Mouse (Mus musculus): ENCODE measurements around the gene Tars2.

Gene Tars2

DNA sequence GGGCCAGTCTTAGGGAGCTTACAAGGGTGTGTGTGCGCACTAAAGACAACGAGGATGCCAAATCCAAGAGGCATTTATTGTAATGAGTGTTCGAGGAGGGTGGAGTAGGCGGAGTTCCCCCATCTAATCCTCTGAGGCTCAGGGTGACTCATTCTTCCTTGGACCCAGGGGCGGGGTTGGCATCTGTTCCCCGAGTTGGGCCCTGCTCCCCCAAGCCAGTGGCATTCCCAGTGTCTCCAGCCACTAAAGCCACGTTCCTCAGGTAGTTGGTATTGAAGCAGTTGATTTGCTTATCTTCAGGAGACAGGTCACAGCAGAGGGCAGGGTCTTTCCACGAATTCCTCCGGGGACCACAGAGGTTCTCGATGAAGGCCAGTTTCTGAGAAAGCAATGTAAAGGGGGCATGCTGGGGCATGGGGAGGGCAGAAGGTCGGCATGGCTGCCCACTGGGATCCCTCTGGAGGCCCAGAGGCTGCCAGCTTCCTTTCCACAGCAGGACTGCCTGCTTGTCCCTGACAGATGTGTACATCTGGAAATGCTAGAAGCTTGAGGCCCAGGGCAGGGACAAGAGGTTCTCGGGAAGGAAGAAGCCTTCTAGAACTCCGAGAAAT, 25.8 kb downstream of the Tars2 start:
- peak; percentile 79 for DNase-seq (ENCODE audit: low read depth)

DNA sequence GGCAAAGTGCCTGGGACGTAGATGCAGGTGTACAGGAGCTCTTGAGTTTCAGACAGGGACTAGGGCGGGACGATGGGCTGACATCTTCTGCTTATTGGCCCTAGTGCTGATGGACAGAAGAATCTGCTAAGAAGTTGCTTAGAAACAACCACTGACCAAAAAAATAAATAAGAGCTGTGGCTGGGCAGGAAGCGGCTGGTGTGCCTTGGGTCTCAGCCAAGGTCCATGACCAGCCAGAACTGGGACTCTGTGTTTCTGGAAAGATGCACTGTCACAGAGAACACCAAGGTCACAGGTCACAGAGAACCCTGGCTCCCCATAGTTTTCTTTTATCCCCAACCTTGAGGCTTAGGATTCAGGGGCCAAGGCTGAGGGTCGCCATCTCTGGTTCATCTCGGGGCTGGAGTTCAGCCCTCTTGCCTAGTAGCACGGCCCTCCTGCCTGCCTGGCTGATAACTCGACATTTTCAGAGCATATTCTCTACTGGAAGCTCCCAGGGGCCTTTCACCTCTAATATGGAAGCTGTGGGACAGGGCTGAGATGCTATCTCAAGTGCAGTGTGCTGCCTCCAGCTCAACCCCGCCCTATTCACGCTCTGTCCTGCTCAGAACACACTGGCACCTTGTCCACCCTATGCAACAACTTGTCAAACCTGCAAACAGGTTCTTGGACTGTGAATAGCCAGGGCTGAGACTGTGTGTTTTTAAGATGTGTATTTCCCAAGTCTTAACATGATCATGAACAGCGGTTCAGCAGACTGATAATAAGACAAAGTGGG, 27.1 kb downstream of the Tars2 start:
- DNase-seq (ENCODE audit: low read depth), result no peak

DNA sequence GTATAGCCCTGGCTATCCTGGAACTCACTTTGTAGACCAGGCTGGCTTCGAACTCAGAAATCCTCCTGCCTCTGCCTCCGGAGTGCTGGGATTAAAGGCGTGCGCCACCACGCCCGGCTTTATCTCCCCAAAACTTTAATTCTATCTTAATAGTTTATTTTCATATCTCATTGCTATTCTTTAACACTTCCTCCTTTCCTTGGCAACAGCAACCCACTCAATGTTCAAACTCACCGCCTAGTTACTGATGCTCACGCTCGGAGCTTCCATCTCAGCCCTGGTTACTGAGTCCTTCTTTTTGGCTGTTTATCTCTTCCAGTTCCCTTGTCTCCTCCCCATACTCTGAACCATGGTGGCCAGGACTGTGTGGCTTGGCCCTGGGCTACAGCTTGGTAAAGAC, 27.7 kb downstream of the Tars2 start:
- DNase-seq (ENCODE audit: low read depth), result no peak

DNA sequence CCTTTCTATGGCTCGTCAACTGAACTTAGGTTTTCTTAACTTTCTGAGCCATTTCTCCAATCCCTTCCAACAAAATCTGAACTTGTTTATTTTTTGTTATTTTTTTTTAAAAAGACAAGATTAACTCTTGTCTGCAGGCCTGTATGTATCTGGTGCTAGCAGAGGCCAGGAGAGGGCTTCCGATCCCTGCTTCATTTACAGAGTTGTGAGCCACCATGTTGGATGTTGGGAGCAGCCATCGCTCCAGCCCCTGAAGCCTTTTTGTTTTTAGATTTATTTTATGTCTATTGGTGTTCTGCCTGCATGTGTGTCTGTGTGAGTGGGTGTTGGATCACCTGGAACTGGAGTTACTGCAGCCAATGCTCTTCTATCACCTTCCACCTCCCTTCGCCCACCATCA, 28.2 kb downstream of the Tars2 start:
- DNase-seq (ENCODE audit: low read depth), result no peak

DNA sequence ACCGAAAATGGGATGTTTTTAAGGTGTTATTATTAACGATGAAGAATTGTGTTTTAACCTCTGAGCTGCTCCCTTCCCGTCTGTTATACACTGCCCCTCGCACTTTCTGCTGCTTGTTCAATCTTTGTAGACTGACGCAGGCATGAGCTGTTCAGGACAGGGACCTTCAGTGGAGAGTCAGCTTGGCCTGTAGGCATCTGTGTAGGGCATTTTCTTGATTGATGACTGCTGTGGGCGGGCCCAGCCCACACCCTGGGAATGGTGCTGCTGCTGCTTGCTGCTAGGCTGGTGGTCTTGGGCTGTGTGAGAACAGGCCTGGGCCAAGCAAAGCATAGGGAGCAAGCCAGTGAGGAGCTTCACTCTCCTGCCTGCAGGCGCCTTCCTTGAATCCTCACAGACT, 29.6 kb downstream of the Tars2 start:
- DNase-seq (ENCODE audit: low read depth), result no peak

DNA sequence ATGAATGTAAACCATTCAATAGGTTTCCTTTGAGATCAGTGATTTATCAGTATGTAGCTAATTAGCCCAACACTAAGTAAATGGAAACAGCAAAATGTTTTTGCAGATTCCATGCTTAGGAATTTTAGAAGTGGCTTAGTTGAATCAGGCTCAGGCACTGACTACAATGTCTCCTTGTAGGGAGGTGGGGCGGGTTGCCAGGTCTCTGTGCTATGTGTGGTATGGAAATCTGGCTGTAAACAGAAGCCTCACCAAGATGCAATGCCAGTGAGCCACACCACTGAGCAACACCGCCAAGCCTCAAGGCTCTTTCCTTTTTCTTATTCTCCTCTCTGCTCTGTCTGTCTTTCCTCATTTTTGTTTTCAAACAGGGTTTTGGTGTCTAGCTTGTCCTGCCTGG, 31.1 kb downstream of the Tars2 start:
- no peak for DNase-seq (ENCODE audit: low read depth)

DNA sequence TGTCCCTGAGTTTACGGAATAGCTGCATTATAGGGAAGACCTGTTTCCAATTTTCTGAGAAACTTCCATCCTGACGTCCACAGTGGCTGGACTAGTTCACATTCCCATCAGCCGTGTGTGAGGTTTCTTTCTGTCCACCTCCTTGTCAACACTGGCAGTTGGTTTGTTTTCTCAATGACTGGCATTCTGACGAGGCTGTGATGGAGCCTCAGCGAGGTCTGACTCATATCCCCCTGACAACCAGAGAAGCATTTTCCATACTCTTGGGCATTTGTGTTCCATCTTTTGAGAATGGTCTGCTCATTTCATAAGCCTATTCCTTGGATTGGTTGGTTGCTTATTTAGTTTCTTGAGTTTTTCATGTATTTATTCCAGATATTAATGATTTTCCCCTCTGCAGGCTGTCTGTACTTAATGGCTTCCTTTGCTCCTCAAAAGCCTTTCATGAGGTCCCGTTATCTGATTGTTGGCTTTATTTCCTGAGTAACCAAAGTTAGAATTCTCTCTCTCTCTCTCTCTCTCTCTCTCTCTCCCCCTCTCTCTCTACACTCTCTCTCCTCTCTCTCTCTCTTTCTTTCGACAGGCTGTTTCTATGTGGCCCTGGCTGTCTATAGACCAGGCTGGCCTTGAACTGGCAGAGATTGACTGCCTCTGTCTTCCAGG, 33.2 kb downstream of the Tars2 start:
- no peak for DNase-seq (ENCODE audit: low read depth)

DNA sequence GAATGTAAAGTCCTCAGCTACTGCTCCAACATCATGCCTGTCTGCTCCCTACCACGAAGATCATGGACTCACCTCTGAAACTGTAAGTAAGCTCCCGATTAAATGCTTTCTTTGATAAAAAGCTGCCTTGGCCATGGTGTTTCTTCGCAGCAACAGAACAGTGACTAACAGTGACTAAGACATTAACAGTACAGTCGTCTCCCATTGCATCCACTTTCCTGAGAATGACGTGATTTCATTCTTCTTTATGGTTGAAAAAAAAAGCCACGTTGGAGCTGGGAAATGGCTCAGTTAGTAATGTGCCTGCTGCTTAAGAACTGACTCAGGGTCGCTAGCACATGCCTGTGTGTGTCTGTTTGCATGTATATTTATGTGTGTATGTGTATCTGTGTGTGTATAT, 34.1 kb downstream of the Tars2 start:
- no peak for DNase-seq (ENCODE audit: low read depth)

DNA sequence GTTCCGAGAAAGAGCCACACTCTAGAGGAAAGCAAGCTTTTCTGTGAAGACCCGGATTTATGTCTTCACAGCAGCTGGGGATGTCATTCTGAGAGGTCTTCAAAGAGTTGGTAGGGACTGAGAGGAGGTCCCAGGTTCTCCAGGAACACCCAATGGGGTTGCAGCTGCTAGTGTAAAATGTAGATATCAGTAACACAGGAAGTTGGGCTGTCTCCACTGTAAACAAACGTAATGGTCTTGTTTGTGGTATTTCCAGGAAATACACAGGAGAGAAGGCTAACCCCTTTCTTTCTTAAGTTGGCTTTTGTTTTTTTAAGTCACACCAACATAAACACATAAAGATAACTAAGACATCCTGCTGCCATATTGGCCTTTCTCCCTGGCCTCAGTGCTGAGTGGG, 37.6 kb downstream of the Tars2 start:
- DNase-seq (ENCODE audit: low read depth), result no peak

DNA sequence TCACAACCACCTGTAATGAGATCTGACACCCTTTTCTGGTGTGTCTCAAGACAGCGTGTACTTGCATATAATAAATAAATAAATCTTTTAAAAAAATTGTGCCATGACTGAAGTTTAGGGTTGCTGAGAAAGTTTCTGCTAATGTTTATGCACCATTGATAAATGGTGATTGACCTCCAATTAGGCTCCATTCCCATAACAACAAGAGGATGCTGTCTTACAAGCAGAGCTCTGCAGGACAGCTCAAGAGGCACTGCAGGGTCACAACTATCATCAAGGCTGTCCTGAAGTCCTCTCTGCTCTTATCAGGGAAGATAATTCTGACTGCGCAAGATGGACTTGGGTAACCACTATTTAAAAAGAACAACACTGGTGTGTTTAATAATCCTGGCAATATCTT, 41.9 kb downstream of the Tars2 start:
- no peak for DNase-seq (ENCODE audit: low read depth)

DNA sequence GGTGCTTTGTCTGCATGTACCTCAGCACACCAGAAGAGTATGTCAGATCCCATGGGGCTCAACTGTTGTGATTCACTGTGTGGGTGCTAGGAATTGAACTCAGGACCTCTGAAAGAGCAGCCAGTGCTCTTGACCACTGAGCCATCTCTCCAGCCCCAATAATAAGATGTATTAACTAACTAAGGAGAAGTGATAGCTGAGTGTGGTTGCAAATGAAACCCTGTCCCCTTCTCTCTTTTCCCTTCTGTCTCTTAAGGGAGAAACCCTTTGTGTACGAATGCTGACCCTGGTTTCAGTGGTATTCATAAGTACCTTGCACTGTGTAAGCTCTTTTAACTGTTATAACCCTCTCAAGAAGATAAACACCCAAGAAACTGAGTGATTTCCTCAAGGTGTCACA, 43.9 kb downstream of the Tars2 start:
- no peak for DNase-seq (ENCODE audit: low read depth)

DNA sequence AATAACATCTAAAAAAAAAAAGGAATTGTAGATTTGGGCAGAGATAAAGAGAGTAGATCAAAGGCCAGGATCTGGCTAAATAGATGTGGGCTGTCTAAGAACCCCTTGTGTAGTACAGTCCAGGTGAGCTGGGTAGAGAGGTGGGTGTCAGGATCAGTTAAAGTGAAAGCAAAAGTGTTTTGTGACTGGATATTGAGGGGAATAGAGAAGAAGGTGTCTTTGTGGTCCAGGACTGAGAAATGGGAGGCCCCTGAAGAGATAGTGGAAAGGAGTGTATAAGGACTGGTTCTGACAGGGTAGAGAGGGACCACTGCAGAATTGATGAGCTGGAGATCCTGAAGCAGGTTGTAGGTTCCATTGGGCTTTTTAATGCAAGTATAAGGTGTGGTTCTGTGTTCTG, 50.0 kb downstream of the Tars2 start:
- no peak for DNase-seq (ENCODE audit: low read depth)

DNA sequence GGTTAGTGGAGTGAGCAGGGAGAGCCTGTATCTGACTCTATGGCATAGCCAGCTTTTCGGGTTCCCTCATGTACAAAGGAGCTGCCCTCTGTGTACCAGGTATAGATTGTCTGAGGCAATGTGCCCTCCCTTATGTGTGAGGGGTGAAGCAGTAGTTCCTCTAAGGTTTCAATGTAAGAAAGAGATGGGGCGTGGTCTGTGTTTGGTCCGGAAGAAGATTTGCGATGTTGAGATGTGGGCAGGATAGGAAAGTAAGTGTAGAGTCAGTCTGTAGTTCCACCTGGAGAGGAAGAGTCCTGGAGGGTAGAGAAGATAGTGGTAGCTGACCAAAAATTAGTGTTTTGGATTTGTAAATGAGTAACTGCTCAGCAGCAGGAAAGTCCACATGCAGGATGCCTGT, 51.0 kb downstream of the Tars2 start:
- DNase-seq (ENCODE audit: low read depth), result no peak

DNA sequence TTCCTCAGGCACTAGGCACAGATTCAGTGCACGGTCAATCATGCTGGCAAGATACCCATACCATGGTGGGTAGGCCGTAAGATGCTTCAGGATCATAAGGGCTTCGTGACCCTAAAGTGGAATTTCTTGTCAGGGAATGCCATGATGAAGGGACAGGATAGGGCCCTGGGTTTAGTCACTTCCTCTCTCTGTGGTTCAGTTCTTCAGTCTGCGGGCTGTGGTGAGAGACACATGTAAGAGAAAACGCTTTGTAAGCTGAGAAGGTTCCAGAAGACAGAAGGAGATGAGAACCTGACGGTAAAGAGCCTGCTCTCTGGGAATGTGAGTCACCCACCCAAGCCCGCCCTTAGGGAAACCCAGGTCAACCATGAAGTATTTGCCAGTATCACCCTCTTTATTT, 52.5 kb downstream of the Tars2 start:
- no peak for DNase-seq (ENCODE audit: low read depth)

DNA sequence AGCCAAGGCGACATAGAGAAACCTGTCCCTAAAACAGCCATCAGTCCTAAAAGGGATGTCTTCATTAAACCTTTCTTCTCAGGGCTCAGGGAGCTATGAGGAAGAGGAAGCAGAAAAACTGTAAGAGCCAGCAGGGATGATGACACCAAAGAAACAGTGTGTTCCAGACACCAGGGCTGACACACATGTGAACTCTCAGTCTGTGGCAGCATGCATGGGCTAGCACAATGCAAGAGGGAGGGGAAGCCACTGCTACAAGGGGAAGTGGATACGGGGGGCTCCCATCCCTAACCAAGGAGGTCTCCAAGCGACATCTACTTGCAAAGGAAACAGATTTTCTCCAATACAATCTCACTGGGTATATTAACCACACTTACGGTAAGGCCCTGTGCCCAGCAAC, 53.7 kb downstream of the Tars2 start:
- DNase-seq (ENCODE audit: low read depth), result no peak

DNA sequence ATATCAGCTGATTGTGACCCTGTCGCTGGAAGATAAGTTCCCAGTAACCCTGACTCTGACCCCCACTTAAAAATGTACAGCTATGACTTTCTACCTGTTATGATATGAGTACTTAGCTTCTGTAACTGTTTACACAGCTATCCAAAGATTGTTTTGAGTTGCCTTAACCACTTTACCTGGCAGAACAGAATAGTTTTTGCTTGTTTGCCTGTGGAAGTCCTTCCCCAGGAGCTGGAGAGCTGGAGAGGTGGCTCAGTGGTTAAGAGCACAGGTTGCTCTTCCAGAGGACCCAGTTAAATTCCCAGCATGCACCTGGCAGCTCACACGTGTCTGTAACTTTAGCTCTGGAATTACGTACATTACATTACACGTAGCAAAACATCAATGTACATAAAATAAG, 55.4 kb downstream of the Tars2 start:
- no peak for DNase-seq (ENCODE audit: low read depth)

DNA sequence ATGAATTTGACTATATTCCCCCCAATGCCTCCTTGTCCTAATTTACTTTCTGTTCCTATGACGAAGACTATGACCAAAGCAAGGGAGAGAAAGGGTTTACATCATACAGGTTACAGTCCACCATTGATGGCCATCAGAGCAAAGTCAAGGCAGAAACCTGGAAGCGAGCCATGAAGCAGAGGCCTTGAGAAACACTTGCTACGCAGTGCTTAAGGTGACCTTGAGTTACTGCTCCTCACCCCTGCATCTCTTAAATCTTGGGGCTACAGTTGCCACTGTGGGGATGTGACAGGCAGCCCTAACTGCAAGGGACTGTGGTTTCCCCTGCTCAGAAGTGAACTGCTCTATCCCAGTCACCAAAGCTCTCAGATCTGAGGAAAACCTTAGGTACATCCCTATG, 56.7 kb downstream of the Tars2 start:
- no peak for DNase-seq (ENCODE audit: low read depth)

DNA sequence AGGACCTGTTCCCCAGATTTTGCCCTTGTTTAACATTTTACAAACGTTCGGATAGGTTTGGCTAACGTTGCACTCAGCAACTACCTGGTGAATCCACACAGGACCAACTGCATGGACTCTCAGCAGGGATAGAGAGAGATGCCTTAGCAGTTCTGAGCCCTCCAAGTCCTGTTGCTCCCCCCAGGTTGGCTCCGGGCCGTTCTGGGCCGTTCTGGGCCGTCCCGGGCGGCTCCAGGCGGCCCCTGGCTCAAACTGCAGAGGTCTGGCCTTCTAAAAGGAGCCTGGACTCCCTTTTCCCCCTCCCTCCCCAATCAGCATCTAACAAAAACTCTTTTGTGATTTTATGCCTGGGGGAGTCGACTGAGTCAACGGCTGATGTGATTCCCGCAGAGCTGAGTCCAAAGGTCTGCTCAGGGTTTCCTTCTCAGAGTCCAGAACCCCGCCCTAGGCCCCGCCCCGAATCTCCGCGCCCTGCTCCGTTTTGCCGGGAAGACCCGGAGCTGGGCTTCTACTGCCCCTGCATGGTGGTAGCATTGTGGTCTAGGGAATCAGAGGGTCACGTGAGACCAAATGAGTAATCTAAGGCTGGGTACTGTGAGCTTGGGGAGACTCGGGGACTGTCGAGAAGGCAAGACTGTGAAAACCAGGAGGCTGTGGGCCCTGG, 58.0 kb downstream of the Tars2 start:
- no peak for DNase-seq (ENCODE audit: low read depth)

DNA sequence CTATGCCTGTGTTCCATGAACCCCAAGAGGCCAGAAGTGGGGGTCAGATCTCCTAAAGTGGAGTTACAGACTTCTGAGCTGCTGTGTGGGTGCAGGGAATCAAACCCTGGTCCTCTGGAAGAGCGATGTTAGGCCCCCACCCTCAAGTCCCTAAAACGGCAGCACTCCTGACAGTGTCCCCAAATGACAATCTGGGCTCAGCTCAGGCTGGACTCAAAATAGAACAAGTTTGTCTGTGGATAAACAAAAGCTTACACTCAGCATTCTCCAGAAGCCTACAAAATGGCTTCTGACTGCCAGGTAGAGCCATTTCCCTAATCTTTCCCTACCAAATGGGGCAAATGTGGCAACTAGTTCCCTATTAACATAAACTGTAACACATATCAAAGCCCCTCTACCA, 58.9 kb downstream of the Tars2 start:
- no peak for DNase-seq (ENCODE audit: low read depth)

DNA sequence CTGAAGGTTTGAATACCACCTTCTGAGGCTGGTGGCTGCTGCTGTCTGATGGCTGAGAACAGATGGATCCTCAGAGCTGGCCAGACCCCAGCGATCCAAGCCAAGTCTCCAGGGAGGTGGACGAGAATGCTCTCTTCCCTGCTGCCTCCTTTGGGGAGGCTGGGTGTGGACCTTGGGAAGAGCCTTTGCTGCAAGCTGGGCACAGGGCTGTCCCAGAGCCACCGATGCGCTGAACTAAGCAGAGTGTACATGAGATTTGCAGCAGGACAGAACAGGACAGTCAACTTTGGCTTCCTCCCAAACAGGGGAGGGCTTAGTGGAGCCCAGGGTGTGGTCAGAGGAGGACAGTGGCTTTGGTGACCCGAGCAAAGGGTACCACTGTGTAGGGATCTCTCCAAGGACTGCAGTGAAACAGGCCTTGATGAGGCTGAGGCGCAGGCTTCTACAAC, 59.7 kb downstream of the Tars2 start:
- DNase-seq (ENCODE audit: low read depth), result no peak

DNA sequence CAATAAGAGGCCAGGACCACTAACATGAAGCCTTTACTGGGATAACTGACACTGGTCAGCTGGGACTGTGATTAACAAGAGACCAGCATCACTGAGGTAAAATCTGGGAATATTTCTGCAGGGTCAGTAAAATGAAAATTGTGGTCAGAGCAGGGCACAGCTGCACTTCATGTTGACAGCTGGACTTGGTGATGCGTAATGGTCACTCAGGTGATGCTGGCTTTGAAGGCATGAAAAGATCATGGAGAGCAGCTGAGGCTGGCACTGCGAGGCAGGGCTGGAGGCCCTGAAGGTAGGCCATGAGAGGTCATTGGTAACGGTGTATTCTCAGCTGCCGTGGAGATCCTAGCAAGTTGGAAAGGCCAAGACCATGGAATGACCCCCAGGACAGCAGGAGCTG, 61.7 kb downstream of the Tars2 start:
- DNase-seq (ENCODE audit: low read depth), result no peak

DNA sequence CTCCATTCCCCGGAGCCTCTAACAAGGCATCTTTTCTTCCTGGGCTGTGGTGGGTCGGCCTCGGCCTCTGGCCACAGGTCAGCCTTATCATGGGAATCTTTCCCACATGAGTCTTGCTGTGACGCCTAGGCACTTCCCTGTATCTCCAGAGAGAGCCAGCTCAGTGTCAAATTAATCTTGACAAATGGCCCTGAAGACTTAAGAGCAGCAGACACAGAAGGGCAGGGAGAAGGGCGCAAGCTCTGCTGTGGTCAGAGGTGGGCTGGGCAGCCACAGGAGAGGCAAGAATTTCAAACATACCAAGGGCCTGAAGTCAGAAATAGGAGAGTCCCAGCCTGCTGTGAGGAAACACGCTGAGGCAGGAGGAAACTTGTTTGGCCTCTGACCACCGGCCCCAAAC, 63.6 kb downstream of the Tars2 start:
- DNase-seq (ENCODE audit: low read depth), result no peak

DNA sequence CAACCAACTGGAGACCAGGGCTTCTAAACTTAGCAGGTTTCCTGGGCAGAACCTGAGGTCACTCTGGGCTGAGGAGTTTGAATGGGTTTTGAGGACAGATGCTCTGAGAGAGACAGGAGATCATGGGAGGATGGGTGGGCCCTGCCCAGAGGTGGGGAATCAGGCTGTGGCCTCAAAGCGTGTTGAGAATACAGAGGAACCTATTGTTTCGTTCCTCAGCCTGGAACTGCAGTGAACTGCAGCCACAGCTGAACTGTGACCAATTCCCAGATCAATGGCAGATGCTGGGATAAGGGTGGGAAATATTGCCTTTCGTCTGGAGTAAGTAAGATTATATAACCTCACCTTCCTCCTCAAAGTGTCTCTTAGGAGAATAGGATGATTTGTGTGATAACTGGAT, 64.2 kb downstream of the Tars2 start:
- no peak for DNase-seq (ENCODE audit: low read depth)
